Mouse (Mus musculus) MEL (cell line): Measurements from ENCODE around the gene Tmie. TPM values are rescaled to one million over a fixed set of nuclear protein-coding genes. Genes with fewer than 3 reads are reported as not detected.

Source experiments
- DNase-seq: peaks from one replicate; pipeline ENCODE4 v3.0.0; 2011; ENCODE audit warnings: low read depth, low spot score
- H3K27ac ChIP-seq: 2 replicates; pipeline ENCODE4 v1.5.1; 2012; ENCODE audit warnings: low read depth, mild to moderate bottlenecking, control low read depth, low read length, moderate library complexity; ENCODE audit not compliant: control insufficient read depth
- H3K27me3 ChIP-seq, 2 experiments: fragments of 150-350 bp in 1 of 2; sonication (generic) in 1 of 2; 2 replicates each; pipeline ENCODE4 v1.6.1; 2012; ENCODE audit warnings: low read length in 2 of 2, mild to moderate bottlenecking in 2 of 2, improper control_type of control experiment in 1 of 2, moderate library complexity in 1 of 2; ENCODE audit not compliant: insufficient read depth in 2 of 2, control insufficient read depth in 1 of 2
- H3K36me3 ChIP-seq, 2 experiments: 2 replicates each; pipeline ENCODE4 v1.6.1; 2012 to 2014; ENCODE audit warnings: low read length in 2 of 2, improper control_type of control experiment in 1 of 2, inconsistent platforms in 1 of 2, mild to moderate bottlenecking in 1 of 2; ENCODE audit not compliant: insufficient read depth in 2 of 2, control insufficient read depth in 1 of 2
- H3K4me1 ChIP-seq, 2 experiments: fragments of 150-350 bp in 1 of 2; sonication (generic) in 1 of 2; 2 replicates each; pipeline ENCODE4 v1.6.1; 2012; ENCODE audit warnings: low read length in 2 of 2, improper control_type of control experiment in 1 of 2, mild to moderate bottlenecking in 1 of 2; ENCODE audit not compliant: insufficient read depth in 2 of 2, control insufficient read depth in 1 of 2
- H3K4me3 ChIP-seq, 2 experiments: fragments of 150-350 bp in 1 of 2; sonication (generic) in 1 of 2; 2 replicates each; pipeline ENCODE4 v1.5.1; 2012; ENCODE audit warnings: low read depth in 2 of 2, low read length in 2 of 2, mild to moderate bottlenecking in 2 of 2, moderate library complexity in 2 of 2, control low read depth in 1 of 2, improper control_type of control experiment in 1 of 2; ENCODE audit not compliant: control insufficient read depth in 1 of 2, insufficient read depth in 1 of 2
- H3K79me2 ChIP-seq: 2 replicates; pipeline ENCODE4 v1.6.1; 2012; ENCODE audit warnings: mild to moderate bottlenecking, low read length, moderate library complexity; ENCODE audit not compliant: control insufficient read depth, poor library complexity, insufficient read depth
- H3K9ac ChIP-seq: 2 replicates; pipeline ENCODE4 v1.6.1; 2012; ENCODE audit warnings: low read depth, mild to moderate bottlenecking, control low read depth, low read length, moderate library complexity; ENCODE audit not compliant: control insufficient read depth, poor library complexity, severe bottlenecking
- H3K9me3 ChIP-seq: fragments of 150-350 bp; sonication (generic); replicated peaks from 2 replicates; pipeline ENCODE4 v1.6.1; 2012; ENCODE audit warnings: mild to moderate bottlenecking, low read length, improper control_type of control experiment, moderate library complexity; ENCODE audit not compliant: insufficient read depth
- CHD1 ChIP-seq: IDR thresholded peaks from 2 replicates; pipeline ENCODE4 v1.6.1; 2012; ENCODE audit warnings: low read depth, mild to moderate bottlenecking, inconsistent platforms, low read length, improper control_type of control experiment
- CHD2 ChIP-seq: IDR thresholded peaks from 2 replicates; pipeline ENCODE4 v1.6.1; 2011; ENCODE audit warnings: low read length, improper control_type of control experiment
- CTCF ChIP-seq, 3 experiments: IDR thresholded peaks in 2 of 3; conservative IDR thresholded peaks in 1 of 3; 2 replicates each; pipeline ENCODE4 v1.5.1; 2011 to 2012; ENCODE audit warnings: low read length in 3 of 3, low read depth in 2 of 3, mild to moderate bottlenecking in 2 of 3, improper control_type of control experiment in 1 of 3, inconsistent platforms in 1 of 3, mixed read lengths in 1 of 3, moderate library complexity in 1 of 3; ENCODE audit not compliant: control insufficient read depth in 1 of 3, insufficient read depth in 1 of 3, poor library complexity in 1 of 3, severe bottlenecking in 1 of 3
- E2F4 ChIP-seq: IDR thresholded peaks from 2 replicates; pipeline ENCODE4 v1.6.1; 2011; ENCODE audit warnings: low read depth, low read length, improper control_type of control experiment, borderline replicate concordance
- GABPA ChIP-seq: IDR thresholded peaks from 2 replicates; pipeline ENCODE4 v1.6.1; 2012; ENCODE audit warnings: low read depth, mild to moderate bottlenecking, inconsistent platforms, low read length, improper control_type of control experiment, moderate library complexity
- KAT2A ChIP-seq: conservative IDR thresholded peaks from 2 replicates; pipeline ENCODE4 v1.6.1; 2012; ENCODE audit warnings: low read depth, low read length, improper control_type of control experiment, inconsistent platforms
- MAFK ChIP-seq: IDR thresholded peaks from 2 replicates; pipeline ENCODE4 v1.6.1; 2011; ENCODE audit warnings: low read depth, mild to moderate bottlenecking, low read length, improper control_type of control experiment, borderline replicate concordance
- MAX ChIP-seq: IDR thresholded peaks from 2 replicates; pipeline ENCODE4 v1.6.1; 2011; ENCODE audit warnings: low read length, improper control_type of control experiment
- MYB ChIP-seq: IDR thresholded peaks from 2 replicates; pipeline ENCODE4 v1.6.1; 2011; ENCODE audit warnings: mild to moderate bottlenecking, low read depth, low read length, improper control_type of control experiment
- MYC ChIP-seq: IDR thresholded peaks from 2 replicates; pipeline ENCODE4 v1.6.1; 2011; ENCODE audit warnings: low read depth, mild to moderate bottlenecking, low read length, improper control_type of control experiment, moderate library complexity
- POLR2A ChIP-seq, 2 experiments: IDR thresholded peaks; 2 replicates each; pipeline ENCODE4 v1.6.1; 2011 to 2012; ENCODE audit warnings: low read length in 2 of 2, mild to moderate bottlenecking in 2 of 2, control low read depth in 1 of 2, improper control_type of control experiment in 1 of 2, low read depth in 1 of 2, moderate library complexity in 1 of 2; ENCODE audit not compliant: control insufficient read depth in 1 of 2, insufficient read depth in 1 of 2, poor library complexity in 1 of 2
- POLR2AphosphoS2 ChIP-seq: IDR thresholded peaks from 2 replicates; pipeline ENCODE4 v1.6.1; 2011; ENCODE audit warnings: low read length, improper control_type of control experiment
- RAD21 ChIP-seq: IDR thresholded peaks from 2 replicates; pipeline ENCODE4 v1.6.1; 2011; ENCODE audit warnings: mild to moderate bottlenecking, low read depth, low read length, improper control_type of control experiment
- RCOR1 ChIP-seq: IDR thresholded peaks from 2 replicates; pipeline ENCODE4 v1.6.1; 2012; ENCODE audit warnings: low read depth, mild to moderate bottlenecking, inconsistent platforms, low read length, improper control_type of control experiment
- SIN3A ChIP-seq: IDR thresholded peaks from 2 replicates; pipeline ENCODE4 v1.6.1; 2012; ENCODE audit warnings: low read length, improper control_type of control experiment, inconsistent platforms
- TCF12 ChIP-seq: IDR thresholded peaks from 2 replicates; pipeline ENCODE4 v1.6.1; 2014; ENCODE audit warnings: low read depth, mild to moderate bottlenecking, inconsistent platforms, low read length, improper control_type of control experiment, moderate library complexity
- USF1 ChIP-seq: IDR thresholded peaks from 2 replicates; pipeline ENCODE4 v1.6.1; 2014; ENCODE audit warnings: low read depth, mild to moderate bottlenecking, inconsistent platforms, low read length, improper control_type of control experiment, moderate library complexity
- USF2 ChIP-seq, 2 experiments: IDR thresholded peaks; 2 replicates each; pipeline ENCODE4 v1.6.1; 2011 to 2012; ENCODE audit warnings: improper control_type of control experiment in 2 of 2, low read length in 2 of 2, borderline replicate concordance in 1 of 2, inconsistent platforms in 1 of 2, low read depth in 1 of 2, mild to moderate bottlenecking in 1 of 2; ENCODE audit not compliant: insufficient read depth in 1 of 2
- polyA plus RNA-seq, 2 experiments: library from polyadenylated mRNA; stranded (reverse) in 1 of 2; unstranded in 1 of 2; fragments of >175 nt in 1 of 2; fragments of >200 nt in 1 of 2; gene quantifications; 2 replicates each; pipeline versions ENCODE4 v1.2.1 to v1.2.4; 2012; ENCODE audit warnings: low replicate concordance in 2 of 2, low read depth in 1 of 2; ENCODE audit not compliant: insufficient read length in 2 of 2, insufficient read depth in 1 of 2, missing spikeins in 1 of 2
- total RNA-seq: library from RNA; depleted of rRNA; stranded (reverse); fragments of 300-350 nt; gene quantifications from 2 replicates; pipeline ENCODE4 v1.2.3, GENCODE M21; 2012

Tmie gene
- total and polyA plus RNA-seq, 3 experiments: not detected

GRCm38 (mm10) chr9:110856920-110857319 lies 23.0 kb downstream of the Tmie start:
- TF ChIP-seq MYB: no peak
- no peak for TF ChIP-seq RCOR1
- no peak for TF ChIP-seq TCF12
- TF ChIP-seq POLR2AphosphoS2: no peak
- TF ChIP-seq MAFK: no peak
- TF ChIP-seq KAT2A: no peak
- no peak for TF ChIP-seq E2F4
- TF ChIP-seq CHD1: no peak
- TF ChIP-seq USF1: no peak
- TF ChIP-seq SIN3A: no peak
- no peak for TF ChIP-seq GABPA
- TF ChIP-seq MAX: no peak
- no peak for TF ChIP-seq RAD21
- TF ChIP-seq USF2 (IDR thresholded peaks at IDR 0.05; ENCODE audit: borderline replicate concordance in 1 of 2, insufficient read depth in 1 of 2, low read depth in 1 of 2, low read length in 2 of 2): no peak
- TF ChIP-seq MYC: no peak
- no peak for TF ChIP-seq CHD2
- no peak for TF ChIP-seq CTCF (IDR thresholded peaks at IDR 0.05 in 2 of 3, conservative IDR thresholded peaks at IDR 0.05 in 1 of 3; ENCODE audit: control insufficient read depth in 1 of 3, insufficient read depth in 1 of 3, low read depth in 2 of 3, low read length in 3 of 3, poor library complexity in 1 of 3, severe bottlenecking in 1 of 3)
- Histone ChIP-seq H3K9me3 (no peaks in the 10 kb centered on the region), H3K9ac (no peak overlapping the region), H3K79me2 (no peaks in the 10 kb centered on the region), H3K27ac (no peak overlapping the region), H3K4me1 (no peaks in the 10 kb centered on the region), H3K27me3 (no peaks in the 10 kb centered on the region), H3K36me3 (no peaks in the 10 kb centered on the region), H3K4me3 (no peak overlapping the region)
- DNase-seq: no peak

- no peaks in the 10 kb centered on the region for H3K36me3 ChIP-seq
- H3K27me3 ChIP-seq: no peaks in the 10 kb centered on the region
- no peaks in the 10 kb centered on the region for H3K9me3 ChIP-seq
- H3K27ac ChIP-seq: no peak overlapping the region
- TF ChIP-seq POLR2A (IDR thresholded peaks at IDR 0.05; ENCODE audit: control insufficient read depth in 1 of 2, insufficient read depth in 1 of 2, low read depth in 1 of 2, low read length in 2 of 2, poor library complexity in 1 of 2): no peak
- no peak overlapping the region for H3K4me3 ChIP-seq
- no peaks in the 10 kb centered on the region for H3K4me1 ChIP-seq
- DNase-seq: no peak
- no peaks in the 10 kb centered on the region for H3K79me2 ChIP-seq
- H3K9ac ChIP-seq: no peak overlapping the region
Observed at GRCm38 (mm10) chr9:110855903-110856302, 24.0 kb downstream of the Tmie start.
